Mouse (Mus musculus): ENCODE measurements around the gene 3830406C13Rik.
"Not testable (repeated sequence)": the region's sequence is repeated elsewhere in the genome, so short reads cannot be mapped to it uniquely, and the experiment has no call there.

The 3830406C13Rik gene

GRCm38 (mm10) chr14:12284141-12284912 lies at the start of gene 3830406C13Rik:
Gene 3830406C13Rik (plus strand): TSS chr14:12284173.
- DNase-seq = peak; percentile 82 to 83

- DNase-seq = no peak
Measured at GRCm38 (mm10) chr14:12243726-12244125, 40.2 kb upstream of the 3830406C13Rik start.

GRCm38 (mm10) chr14:12276031-12276430 lies 7.9 kb upstream of the 3830406C13Rik start:
- no peak for DNase-seq

GRCm38 (mm10) chr14:12283641-12284040 lies 332 bp upstream of the 3830406C13Rik start, which contains the start of gene Gm49355:
Gene Gm49355 (plus strand): TSS chr14:12283976.
- DNase-seq = no peak

DNA sequence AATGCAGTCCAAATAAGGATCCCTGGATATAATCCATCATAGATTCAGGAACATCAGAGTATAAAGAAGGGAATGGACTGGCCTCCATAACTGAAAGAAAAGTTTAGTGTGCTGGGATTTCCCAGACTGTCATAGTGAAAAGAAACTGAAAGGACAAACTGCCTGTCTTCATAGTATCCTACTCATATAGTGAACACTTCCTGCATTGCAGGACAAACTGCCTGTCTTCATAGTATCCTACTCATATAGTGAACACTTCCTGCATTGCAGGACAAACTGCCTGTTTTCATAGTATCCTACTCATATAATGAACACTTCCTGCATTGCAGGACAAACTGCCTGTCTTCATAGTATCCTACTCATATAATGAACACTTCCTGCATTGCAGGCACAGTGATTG lies 5.8 kb downstream of the 3830406C13Rik start:
- DNase-seq = not testable (repeated sequence)

GRCm38 (mm10) chr14:12296391-12296790 lies 12.4 kb downstream of the 3830406C13Rik start:
- DNase-seq = no peak

- no peak for DNase-seq
Measured at GRCm38 (mm10) chr14:12299171-12299570, 15.2 kb downstream of the 3830406C13Rik start.

- DNase-seq = no peak
Measured at GRCm38 (mm10) chr14:12299654-12300053, 15.7 kb downstream of the 3830406C13Rik start.

DNA sequence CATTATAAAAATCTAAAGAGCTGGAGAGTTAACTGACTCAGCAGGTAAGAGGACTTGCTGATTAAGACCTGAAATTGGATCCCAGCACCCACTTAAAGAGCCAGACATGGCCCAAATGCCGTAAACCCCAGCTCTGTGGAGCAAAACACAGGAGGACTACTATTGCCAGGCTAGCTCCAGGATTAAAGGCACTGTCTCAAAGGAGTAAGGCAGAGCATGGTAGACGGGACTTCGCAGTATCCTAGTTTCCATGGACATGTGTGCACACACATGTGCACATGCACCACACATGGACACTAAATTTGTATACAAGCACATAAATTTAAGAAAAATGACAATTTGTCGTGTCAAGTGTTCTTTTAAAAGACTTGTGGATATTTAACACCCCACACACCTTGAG lies 16.3 kb downstream of the 3830406C13Rik start:
- DNase-seq = no peak

DNA sequence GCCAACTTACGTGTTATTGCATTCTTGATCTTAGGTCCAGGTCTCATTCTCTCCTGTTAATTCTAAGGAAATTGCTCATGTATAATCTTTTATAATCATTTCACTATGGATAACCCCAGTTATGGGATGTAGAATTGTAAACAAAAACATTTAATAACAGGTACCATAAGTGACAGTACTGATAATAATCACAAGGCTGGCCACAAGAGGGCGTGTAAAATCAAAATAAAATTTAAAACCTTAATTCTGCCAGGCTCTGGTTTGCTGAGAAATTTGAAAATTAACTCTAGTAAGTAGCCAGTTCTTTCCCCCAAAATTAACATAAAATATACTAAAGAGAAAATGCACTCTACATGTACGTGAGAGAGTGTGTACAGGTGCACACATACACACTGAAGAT lies 16.7 kb downstream of the 3830406C13Rik start:
- no peak for DNase-seq

GRCm38 (mm10) chr14:12303106-12303505 lies 19.1 kb downstream of the 3830406C13Rik start:
- DNase-seq = no peak

DNA sequence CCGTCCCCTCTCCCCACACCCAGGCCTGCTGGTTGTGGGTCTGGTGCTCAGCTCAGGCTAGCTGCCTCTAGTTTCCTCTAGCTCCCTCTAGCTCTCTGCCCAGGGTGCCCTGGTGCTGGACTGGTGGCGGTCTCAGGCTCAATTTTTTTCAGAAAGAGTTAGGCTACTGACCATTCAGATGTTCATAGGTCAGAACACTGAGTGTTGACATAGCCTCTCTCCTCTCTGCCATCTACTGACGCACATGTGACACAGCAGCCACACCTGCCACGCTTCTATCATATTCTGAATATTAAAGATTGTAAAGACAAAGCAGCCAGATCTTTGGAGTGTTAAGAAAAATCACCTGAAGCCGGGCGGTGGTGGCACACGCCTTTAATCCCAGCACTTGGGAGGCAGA lies 49.6 kb downstream of the 3830406C13Rik start:
- no peak for DNase-seq

- no peak for DNase-seq
Measured at GRCm38 (mm10) chr14:12334925-12335324, 51.0 kb downstream of the 3830406C13Rik start.

GRCm38 (mm10) chr14:12337421-12337997 lies 53.5 kb downstream of the 3830406C13Rik start:
- no peak for DNase-seq

DNA sequence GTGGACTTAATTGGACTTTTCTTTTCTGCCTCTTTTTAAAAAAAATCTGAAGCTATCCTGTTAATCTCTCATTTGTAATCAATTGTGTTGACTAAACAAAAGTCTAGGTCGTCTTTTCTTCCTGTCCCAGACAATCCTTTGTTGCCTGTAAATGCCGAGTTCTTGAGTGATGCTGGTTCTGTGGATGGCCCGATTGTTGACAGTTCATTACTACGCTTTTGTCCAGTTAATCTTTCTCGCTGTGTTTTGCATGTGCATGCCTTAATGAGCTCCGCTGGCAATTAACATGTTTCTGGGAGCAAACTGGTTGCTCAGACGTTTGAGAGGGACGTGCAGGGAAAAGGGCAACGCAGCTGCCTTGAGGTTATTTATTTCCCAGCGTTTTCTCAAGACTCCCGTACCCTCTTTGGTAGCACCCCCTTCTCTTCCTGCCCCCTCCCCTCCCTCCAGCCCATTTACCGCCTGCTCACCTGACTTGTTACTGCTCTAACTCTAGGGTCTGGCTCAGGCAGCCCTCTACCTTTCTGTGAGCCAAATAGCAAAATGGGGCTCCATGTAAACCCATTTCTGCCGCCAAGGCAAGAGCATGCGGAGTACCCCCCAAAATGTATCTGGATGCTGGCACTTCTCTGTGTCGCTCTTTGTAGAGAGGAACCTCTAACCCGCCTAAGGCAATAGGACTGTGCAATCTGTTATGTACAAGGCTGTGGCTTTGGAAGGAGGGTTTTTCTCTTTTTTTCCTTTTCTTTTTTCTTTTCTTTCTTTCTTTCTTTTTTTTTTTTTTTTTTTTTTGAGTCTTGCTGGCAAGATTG lies 54.2 kb downstream of the 3830406C13Rik start:
- no peak for DNase-seq

GRCm38 (mm10) chr14:12338811-12339565 lies 55.0 kb downstream of the 3830406C13Rik start:
- no peak for DNase-seq

DNA sequence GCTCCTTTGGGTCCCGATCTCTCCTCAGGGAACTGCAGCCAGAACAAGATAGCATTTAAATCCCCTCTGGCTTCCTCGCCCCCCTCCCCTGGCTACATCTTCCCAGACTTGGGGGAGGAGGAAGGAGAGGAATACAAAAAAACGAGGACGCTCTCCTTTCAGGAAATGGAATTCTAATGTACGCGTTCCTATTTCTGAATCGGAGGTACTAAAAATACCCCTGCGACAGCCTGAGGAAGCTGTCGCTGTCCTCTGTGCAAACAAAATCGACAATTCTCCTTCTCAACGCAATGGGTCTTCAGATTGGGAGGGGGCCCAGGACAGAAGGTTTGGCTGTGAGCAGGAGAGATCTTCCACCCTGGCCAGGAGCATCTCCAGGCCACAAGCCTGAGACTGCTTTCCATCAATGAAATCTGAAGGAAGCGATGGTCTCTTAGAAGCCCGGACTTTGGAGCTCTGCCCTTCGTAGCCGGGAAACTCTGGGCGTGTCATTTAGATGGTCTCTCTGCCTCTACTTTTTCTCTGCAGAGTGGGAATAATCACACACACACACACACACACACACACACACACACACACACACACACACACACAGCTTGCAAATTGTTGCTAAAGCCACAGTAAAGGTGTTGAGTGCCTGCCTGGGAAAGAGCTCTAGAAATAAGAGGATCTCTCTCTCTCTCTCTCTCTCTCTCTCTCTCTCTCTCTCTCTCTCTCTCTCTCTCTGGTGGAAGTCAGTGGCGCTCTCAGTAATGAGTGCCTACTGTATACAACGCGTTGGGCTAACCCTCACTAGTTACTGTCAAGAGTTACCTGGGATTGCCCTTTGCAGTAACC lies 56.5 kb downstream of the 3830406C13Rik start:
- no peak for DNase-seq

DNA sequence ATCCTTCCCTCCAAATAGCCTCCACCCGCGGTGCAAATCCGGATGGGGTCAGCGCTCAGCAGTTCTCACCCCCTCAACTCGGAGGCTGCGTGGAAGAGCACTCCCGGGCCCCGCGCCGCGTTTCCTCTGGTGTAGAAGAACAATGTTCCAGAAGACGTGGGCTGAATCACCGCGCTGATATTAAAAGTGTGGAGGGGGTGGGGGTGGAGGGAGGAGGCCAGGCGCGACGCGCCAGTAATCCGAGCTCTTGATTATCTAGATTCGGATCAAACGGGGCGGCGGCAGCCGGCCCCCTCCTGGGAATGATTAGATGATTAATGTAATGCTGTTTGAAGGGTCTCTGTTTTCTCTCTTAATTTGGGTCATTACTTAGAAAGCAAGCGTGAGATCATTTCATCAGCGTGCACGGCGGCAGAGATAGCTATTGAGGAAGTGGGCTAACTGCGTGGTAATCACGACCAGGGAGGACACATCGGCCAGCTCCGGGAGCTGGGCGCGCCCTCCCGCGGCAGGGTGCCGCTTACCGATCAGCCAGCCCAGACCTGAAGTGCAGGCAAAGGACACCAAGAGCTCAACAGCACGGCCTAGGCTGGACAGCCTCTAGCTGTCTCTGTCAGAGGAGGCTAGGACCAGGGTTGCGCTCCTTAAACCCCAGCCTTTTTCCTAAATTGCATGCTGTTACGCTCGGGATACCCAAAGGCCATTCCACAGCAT lies 57.3 kb downstream of the 3830406C13Rik start:
- no peak for DNase-seq

- no peak for DNase-seq
Measured at GRCm38 (mm10) chr14:12341789-12342457, 58.0 kb downstream of the 3830406C13Rik start.

DNA sequence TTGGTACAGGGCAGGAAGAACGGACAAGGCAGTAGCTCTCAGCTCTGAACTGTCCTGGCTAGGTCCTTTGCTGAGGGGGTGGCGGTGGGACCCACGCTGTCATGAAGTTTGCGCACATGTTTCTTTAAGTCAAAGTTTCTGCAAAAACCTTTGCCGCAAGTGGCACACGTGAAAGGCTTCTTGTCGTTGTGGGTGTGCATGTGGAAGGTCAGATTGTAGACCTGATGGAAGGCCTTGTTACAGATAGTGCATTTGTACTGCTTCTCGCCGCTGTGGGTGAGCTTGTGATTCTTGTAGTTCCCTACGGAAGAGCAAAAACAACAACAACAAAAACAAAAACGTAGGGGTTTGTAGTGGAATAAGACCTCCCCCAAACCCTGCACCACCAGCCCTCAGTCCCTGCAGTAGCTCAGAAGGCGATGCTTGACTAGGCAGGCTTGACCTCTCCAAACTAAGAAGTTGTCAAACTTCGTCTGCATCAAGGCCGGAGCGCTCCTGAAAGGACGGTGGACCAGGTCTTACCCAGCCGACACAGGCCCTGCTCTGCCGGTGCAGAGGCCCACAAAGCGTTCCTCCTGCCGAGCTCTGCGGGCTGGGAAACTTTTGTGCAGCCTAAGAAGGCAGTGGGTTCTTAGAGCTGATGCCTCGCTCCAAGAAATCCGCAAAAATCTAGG lies 58.6 kb downstream of the 3830406C13Rik start:
- DNase-seq = no peak

All from B cell, adult 2 months (primary cell).